Mouse (Mus musculus) megakaryocyte, embryonic 14.5 days (primary cell): Measurements from ENCODE around the gene Clasp2. TPM values are rescaled to one million over a fixed set of nuclear protein-coding genes. Genes with fewer than 3 reads are reported as not detected.
"Not testable (repeated sequence)": the region's sequence is repeated elsewhere in the genome, so short reads cannot be mapped to it uniquely, and the experiment has no call there.

Source experiments
- H3K27me3 ChIP-seq: replicated peaks from 2 replicates; pipeline ENCODE3; 2012; ENCODE audit warnings: inconsistent platforms
- H3K36me3 ChIP-seq: replicated peaks from 2 replicates; pipeline ENCODE3; 2012; ENCODE audit warnings: low read length, inconsistent platforms, mixed read lengths
- H3K4me1 ChIP-seq: 2 replicates; pipeline ENCODE4 v1.6.1; 2012; ENCODE audit warnings: inconsistent platforms
- H3K4me3 ChIP-seq: replicated peaks from 2 replicates; pipeline ENCODE3; 2012; ENCODE audit warnings: moderate library complexity, mild to moderate bottlenecking, inconsistent platforms
- H3K9me3 ChIP-seq: 2 replicates; pipeline ENCODE4 v1.6.1; 2012; ENCODE audit warnings: inconsistent platforms
- FLI1 ChIP-seq: IDR thresholded peaks from 2 replicates; pipeline ENCODE4 v1.6.1; 2012; ENCODE audit warnings: low read length, inconsistent platforms, mixed read lengths
- GATA1 ChIP-seq: IDR thresholded peaks from 3 replicates; pipeline ENCODE4 v1.6.1; 2012; ENCODE audit warnings: mixed read lengths, low read length, inconsistent platforms, borderline replicate concordance
- polyA plus RNA-seq: library from polyadenylated mRNA; stranded (reverse); fragments of >175 nt; gene quantifications from 2 replicates; pipeline ENCODE4 v1.2.3, GENCODE M21; 2012; ENCODE audit warnings: low replicate concordance; ENCODE audit not compliant: insufficient read depth

The Clasp2 gene
- polyA plus RNA-seq, 1 experiment, result 1.4 TPM

GRCm38 (mm10) chr9:113755888-113756719 lies 14.8 kb downstream of the Clasp2 start:
- peaks cover 29% of the 10 kb centered on the region for H3K4me1 ChIP-seq
- no peaks in the 10 kb centered on the region for H3K27me3 ChIP-seq
- TF ChIP-seq FLI1 (no peak), GATA1 (no peak)
- H3K36me3 ChIP-seq, result peaks cover 34% of the 10 kb centered on the region
- no peak overlapping the region for H3K4me3 ChIP-seq
- peaks cover 14% of the 10 kb centered on the region for H3K9me3 ChIP-seq

- Histone ChIP-seq H3K36me3 (peaks cover 44% of the 10 kb centered on the region), H3K4me1 (peaks cover 30% of the 10 kb centered on the region), H3K9me3 (peaks cover 14% of the 10 kb centered on the region), H3K4me3 (no peak overlapping the region), H3K27me3 (no peaks in the 10 kb centered on the region)
- TF ChIP-seq GATA1 (no peak), FLI1 (no peak)
Observed at GRCm38 (mm10) chr9:113758472-113758871, 17.2 kb downstream of the Clasp2 start.

- Histone ChIP-seq H3K4me3 (no peak overlapping the region), H3K9me3 (peaks cover 14% of the 10 kb centered on the region), H3K27me3 (no peaks in the 10 kb centered on the region), H3K4me1 (peaks cover 22% of the 10 kb centered on the region), H3K36me3 (peaks cover 54% of the 10 kb centered on the region)
- TF ChIP-seq GATA1 (no peak), FLI1 (no peak)
Observed at GRCm38 (mm10) chr9:113759684-113760083, 18.4 kb downstream of the Clasp2 start.

- peak overlapping the region; percentile 35 for H3K4me3 ChIP-seq
- peaks cover 7% of the 10 kb centered on the region for H3K4me1 ChIP-seq
- H3K27me3 ChIP-seq, result no peaks in the 10 kb centered on the region
- peaks cover 61% of the 10 kb centered on the region for H3K36me3 ChIP-seq
- TF ChIP-seq GATA1, result no peak
- TF ChIP-seq FLI1, result no peak
- peaks cover 14% of the 10 kb centered on the region for H3K9me3 ChIP-seq
Observed at GRCm38 (mm10) chr9:113762389-113762788, 21.1 kb downstream of the Clasp2 start.

GRCm38 (mm10) chr9:113763123-113763522 lies 21.9 kb downstream of the Clasp2 start:
- no peak for TF ChIP-seq FLI1
- TF ChIP-seq GATA1, result no peak
- Histone ChIP-seq H3K9me3 (peaks cover 14% of the 10 kb centered on the region), H3K27me3 (no peaks in the 10 kb centered on the region), H3K4me3 (no peak overlapping the region), H3K36me3 (peaks cover 59% of the 10 kb centered on the region), H3K4me1 (peaks cover 7% of the 10 kb centered on the region)

- Histone ChIP-seq H3K4me3 (no peak overlapping the region), H3K27me3 (no peaks in the 10 kb centered on the region), H3K36me3 (peaks cover 66% of the 10 kb centered on the region), H3K4me1 (peaks cover 12% of the 10 kb centered on the region; the same call in 1 of the 2 replicates), H3K9me3 (no peaks in the 10 kb centered on the region)
- TF ChIP-seq GATA1 (no peak), FLI1 (no peak)
Observed at GRCm38 (mm10) chr9:113770640-113771039, 29.4 kb downstream of the Clasp2 start.

- H3K4me3 ChIP-seq, result no peak overlapping the region
- no peaks in the 10 kb centered on the region for H3K9me3 ChIP-seq
- H3K27me3 ChIP-seq, result no peaks in the 10 kb centered on the region
- H3K36me3 ChIP-seq, result peaks cover 52% of the 10 kb centered on the region
- H3K4me1 ChIP-seq, result peaks cover 27% of the 10 kb centered on the region
- TF ChIP-seq FLI1, result no peak
- no peak for TF ChIP-seq GATA1
Observed at GRCm38 (mm10) chr9:113780863-113781262, 39.6 kb downstream of the Clasp2 start.

GRCm38 (mm10) chr9:113782362-113783005 lies 41.2 kb downstream of the Clasp2 start:
- TF ChIP-seq FLI1, result no peak

GRCm38 (mm10) chr9:113783674-113784073 lies 42.4 kb downstream of the Clasp2 start:
- Histone ChIP-seq H3K27me3 (no peaks in the 10 kb centered on the region), H3K4me3 (no peak overlapping the region), H3K9me3 (no peaks in the 10 kb centered on the region), H3K36me3 (peaks cover 50% of the 10 kb centered on the region), H3K4me1 (peaks cover 35% of the 10 kb centered on the region)
- no peak for TF ChIP-seq FLI1
- TF ChIP-seq GATA1, result no peak

More at GRCm38 (mm10) chr9:113782362-113783005, 41.2 kb downstream of the Clasp2 start:
- H3K9me3 ChIP-seq, result no peaks in the 10 kb centered on the region
- H3K4me1 ChIP-seq, result peaks cover 31% of the 10 kb centered on the region
- no peaks in the 10 kb centered on the region for H3K27me3 ChIP-seq
- H3K36me3 ChIP-seq, result peaks cover 52% of the 10 kb centered on the region
- H3K4me3 ChIP-seq, result no peak overlapping the region

- H3K4me1 ChIP-seq, result peaks cover 28% of the 10 kb centered on the region
- not testable (repeated sequence) for H3K9me3 ChIP-seq
Observed at GRCm38 (mm10) chr9:113789283-113789682, 48.0 kb downstream of the Clasp2 start.

More at GRCm38 (mm10) chr9:113789283-113789682, 48.0 kb downstream of the Clasp2 start:
- H3K27me3 ChIP-seq, H3K4me3 ChIP-seq: not testable (repeated sequence)
- H3K36me3 ChIP-seq, result peaks cover 30% of the 10 kb centered on the region
